Mouse (Mus musculus): ENCODE measurements at regions not wholly inside any gene's neighbourhood (a gene's known extent, or its start where the extent isn't known, plus 50 kb on each side); places are given as distances from the start of the nearest gene placed in this dataset.

- Histone ChIP-seq H3K27me3 (no peaks in the 10 kb centered on the region), H3K9me3 (replicated peaks) (no peaks in the 10 kb centered on the region), H3K4me3 (replicated peaks) (no peak overlapping the region), H3K36me3 (no peaks in the 10 kb centered on the region), H3K4me2 (replicated peaks) (no peak overlapping the region), H3K27ac (replicated peaks) (no peak overlapping the region), H3K9ac (no peak overlapping the region), H3K4me1 (no peaks in the 10 kb centered on the region)
- WGBS = 49% methylated on average over 3 of the region's 3 CpGs
- no peak for ATAC-seq (ENCODE audit: insufficient number of reproducible peaks, low FRiP score, low TSS enrichment, low read depth)
Observed at GRCm38 (mm10) chr16:92965651-92966050, 139.7 kb upstream of the Runx1 start.

GRCm38 (mm10) chr16:92963582-92963981 is 137.6 kb upstream of the Runx1 start:
- 87% methylated on average over 4 of the region's 4 CpGs for WGBS
- H3K36me3 ChIP-seq = no peaks in the 10 kb centered on the region

GRCm38 (mm10) chr16:92961361-92961760 is 135.4 kb upstream of the Runx1 start:
- WGBS = 78% methylated on average over 3 of the region's 3 CpGs
- Histone ChIP-seq H3K9ac (no peak overlapping the region), H3K36me3 (no peaks in the 10 kb centered on the region), H3K4me2 (replicated peaks) (no peak overlapping the region), H3K4me1 (no peaks in the 10 kb centered on the region), H3K4me3 (replicated peaks) (no peak overlapping the region), H3K9me3 (replicated peaks) (no peaks in the 10 kb centered on the region), H3K27me3 (no peaks in the 10 kb centered on the region), H3K27ac (replicated peaks) (no peak overlapping the region)
- ATAC-seq (ENCODE audit: insufficient number of reproducible peaks, low FRiP score, low TSS enrichment, low read depth) = no peak

More at GRCm38 (mm10) chr16:92963582-92963981, 137.6 kb upstream of the Runx1 start:
- Histone ChIP-seq H3K4me3 (replicated peaks) (no peak overlapping the region), H3K9me3 (replicated peaks) (no peaks in the 10 kb centered on the region), H3K4me2 (replicated peaks) (no peak overlapping the region), H3K9ac (no peak overlapping the region), H3K27ac (replicated peaks) (no peak overlapping the region), H3K4me1 (no peaks in the 10 kb centered on the region), H3K27me3 (no peaks in the 10 kb centered on the region)
- ATAC-seq (ENCODE audit: insufficient number of reproducible peaks, low FRiP score, low TSS enrichment, low read depth) = no peak

- H3K36me3 ChIP-seq = no peaks in the 10 kb centered on the region
- 70% methylated on average over 7 of the region's 7 CpGs for WGBS
- ATAC-seq (ENCODE audit: insufficient number of reproducible peaks, low FRiP score, low TSS enrichment, low read depth) = no peak
Observed at GRCm38 (mm10) chr16:92960740-92961139, 134.8 kb upstream of the Runx1 start.

GRCm38 (mm10) chr16:92958967-92959366 is 133.0 kb upstream of the Runx1 start:
- Histone ChIP-seq H3K27ac (replicated peaks) (no peak overlapping the region), H3K4me3 (replicated peaks) (no peak overlapping the region), H3K9ac (no peak overlapping the region), H3K36me3 (no peaks in the 10 kb centered on the region), H3K27me3 (no peaks in the 10 kb centered on the region), H3K4me1 (peaks cover 18% of the 10 kb centered on the region), H3K9me3 (replicated peaks) (no peaks in the 10 kb centered on the region), H3K4me2 (replicated peaks) (no peak overlapping the region)
- 91% methylated on average over 8 of the region's 8 CpGs for WGBS
- no peak for ATAC-seq (ENCODE audit: insufficient number of reproducible peaks, low FRiP score, low TSS enrichment, low read depth)

More at GRCm38 (mm10) chr16:92960740-92961139, 134.8 kb upstream of the Runx1 start:
- H3K27me3 ChIP-seq = no peaks in the 10 kb centered on the region
- H3K4me1 ChIP-seq = peaks cover 2% of the 10 kb centered on the region; the same call in 1 of the 2 replicates
- H3K4me3 ChIP-seq (replicated peaks) = no peak overlapping the region
- no peaks in the 10 kb centered on the region for H3K9me3 ChIP-seq (replicated peaks)
- no peak overlapping the region for H3K4me2 ChIP-seq (replicated peaks)
- no peak overlapping the region for H3K27ac ChIP-seq (replicated peaks)
- no peak overlapping the region for H3K9ac ChIP-seq

- peaks cover 25% of the 10 kb centered on the region for H3K4me1 ChIP-seq
- WGBS = 63% methylated on average over 6 of the region's 6 CpGs
- no peak overlapping the region for H3K4me2 ChIP-seq (replicated peaks)
- no peak overlapping the region for H3K9ac ChIP-seq
- H3K4me3 ChIP-seq (replicated peaks) = no peak overlapping the region
- no peaks in the 10 kb centered on the region for H3K36me3 ChIP-seq
- H3K9me3 ChIP-seq (replicated peaks) = no peaks in the 10 kb centered on the region
- ATAC-seq (ENCODE audit: insufficient number of reproducible peaks, low FRiP score, low TSS enrichment, low read depth) = no peak
- no peaks in the 10 kb centered on the region for H3K27me3 ChIP-seq
- no peak overlapping the region for H3K27ac ChIP-seq (replicated peaks)
Observed at GRCm38 (mm10) chr16:92958146-92958545, 132.2 kb upstream of the Runx1 start.

GRCm38 (mm10) chr16:92955508-92955907 is 129.6 kb upstream of the Runx1 start:
- no peaks in the 10 kb centered on the region for H3K36me3 ChIP-seq
- no peak overlapping the region for H3K9ac ChIP-seq
- H3K9me3 ChIP-seq (replicated peaks) = no peaks in the 10 kb centered on the region
- peak overlapping the region; percentile 34; the same call in 1 of the 2 replicates for H3K27ac ChIP-seq (replicated peaks)
- no peak for ATAC-seq (ENCODE audit: insufficient number of reproducible peaks, low FRiP score, low TSS enrichment, low read depth)
- no peaks in the 10 kb centered on the region for H3K27me3 ChIP-seq
- no peak overlapping the region for H3K4me3 ChIP-seq (replicated peaks)
- no peak overlapping the region for H3K4me2 ChIP-seq (replicated peaks)
- WGBS = 50% methylated on average over 5 of the region's 5 CpGs
- peaks cover 43% of the 10 kb centered on the region for H3K4me1 ChIP-seq

- Histone ChIP-seq H3K9me3 (replicated peaks) (no peaks in the 10 kb centered on the region), H3K27ac (replicated peaks) (peak overlapping the region; percentile 34; the same call in 1 of the 2 replicates), H3K4me2 (replicated peaks) (no peak overlapping the region), H3K27me3 (no peaks in the 10 kb centered on the region), H3K4me3 (replicated peaks) (no peak overlapping the region), H3K9ac (no peak overlapping the region), H3K36me3 (no peaks in the 10 kb centered on the region), H3K4me1 (peaks cover 43% of the 10 kb centered on the region)
- WGBS = 94% methylated on average over 4 of the region's 4 CpGs
- ATAC-seq (ENCODE audit: insufficient number of reproducible peaks, low FRiP score, low TSS enrichment, low read depth) = no peak
Observed at GRCm38 (mm10) chr16:92955087-92955486, 129.1 kb upstream of the Runx1 start.

GRCm38 (mm10) chr16:92953936-92954654 is 128.1 kb upstream of the Runx1 start:
- Histone ChIP-seq H3K27me3 (no peaks in the 10 kb centered on the region), H3K9me3 (replicated peaks) (no peaks in the 10 kb centered on the region), H3K4me2 (replicated peaks) (no peak overlapping the region), H3K36me3 (no peaks in the 10 kb centered on the region), H3K4me1 (peaks cover 43% of the 10 kb centered on the region), H3K4me3 (replicated peaks) (no peak overlapping the region), H3K9ac (no peak overlapping the region), H3K27ac (replicated peaks) (peak overlapping the region; percentile 67)
- ATAC-seq (ENCODE audit: insufficient number of reproducible peaks, low FRiP score, low TSS enrichment, low read depth) = peak; percentile 37; the same call in 1 of the 2 replicates
- 34% methylated on average over 11 of the region's 11 CpGs for WGBS

GRCm38 (mm10) chr16:92952336-92953097 is 126.6 kb upstream of the Runx1 start:
- Histone ChIP-seq H3K27ac (replicated peaks) (peak overlapping the region; percentile 40; the same call in 1 of the 2 replicates), H3K27me3 (no peaks in the 10 kb centered on the region), H3K4me2 (replicated peaks) (0 out of 2 replicates have a peak overlapping the region, but pooled peaks have one; percentile 6), H3K4me1 (peaks cover 43% of the 10 kb centered on the region), H3K4me3 (replicated peaks) (no peak overlapping the region), H3K36me3 (no peaks in the 10 kb centered on the region), H3K9ac (no peak overlapping the region), H3K9me3 (replicated peaks) (no peaks in the 10 kb centered on the region)
- 54% methylated on average over 7 of the region's 7 CpGs for WGBS
- ATAC-seq (ENCODE audit: insufficient number of reproducible peaks, low FRiP score, low TSS enrichment, low read depth) = peak; percentile 58; the same call in 1 of the 2 replicates

- H3K9me3 ChIP-seq (replicated peaks) = no peaks in the 10 kb centered on the region
- H3K9ac ChIP-seq = no peak overlapping the region
- peak overlapping the region; percentile 40; the same call in 1 of the 2 replicates for H3K27ac ChIP-seq (replicated peaks)
- peaks cover 43% of the 10 kb centered on the region for H3K4me1 ChIP-seq
- H3K4me2 ChIP-seq (replicated peaks) = no peak overlapping the region
- H3K4me3 ChIP-seq (replicated peaks) = no peak overlapping the region
- no peaks in the 10 kb centered on the region for H3K27me3 ChIP-seq
- no peak for ATAC-seq (ENCODE audit: insufficient number of reproducible peaks, low FRiP score, low TSS enrichment, low read depth)
- H3K36me3 ChIP-seq = no peaks in the 10 kb centered on the region
- 53% methylated on average over 6 of the region's 6 CpGs for WGBS
Observed at GRCm38 (mm10) chr16:92951516-92951915, 125.6 kb upstream of the Runx1 start.
